Mouse (Mus musculus) testis, adult 2 months (tissue): ENCODE results near the gene Mov10.

Experiments used
- CTCF ChIP-seq: fragments of 200-500 bp; IDR thresholded peaks from 2 replicates; pipeline ENCODE4 v1.5.1; 2012; ENCODE audit warnings: low read depth, mild to moderate bottlenecking, inconsistent platforms, low read length, moderate library complexity; ENCODE audit not compliant: control insufficient read depth, insufficient read depth, insufficient replicate concordance
- POLR2A ChIP-seq: fragments of 200-500 bp; IDR thresholded peaks from 2 replicates; pipeline ENCODE4 v1.6.1; 2012; ENCODE audit warnings: low read depth, mild to moderate bottlenecking, inconsistent platforms, low read length, moderate library complexity; ENCODE audit not compliant: control insufficient read depth

GRCm38 (mm10) chr3:104854866-104855265 is 36.5 kb upstream of the Mov10 start:
- TF ChIP-seq POLR2A, result no peak
- no peak for TF ChIP-seq CTCF
